Mouse (Mus musculus): ENCODE measurements around the gene Isca2.

- TF ChIP-seq CTCF (IDR thresholded peaks at IDR 0.05; ENCODE audit: low read depth) (no peak), EP300 (optimal IDR thresholded peaks at IDR 0.05) (no peak)
Observed at GRCm38 (mm10) chr12:84745700-84746099, 27.4 kb upstream of the Isca2 start.
